Mouse (Mus musculus) heart, adult 2 months (tissue): ENCODE data around the gene Hras. TPM values are rescaled to one million over a fixed set of nuclear protein-coding genes. Genes with fewer than 3 reads are reported as not detected.
A peak's percentile ranks its signal among the peaks of the same experiment; 100 is the strongest.

ENCODE experiments used
- DNase-seq, 2 experiments: peaks; one replicate each; pipeline ENCODE4 v3.0.0; 2021
- H3K27ac ChIP-seq: fragments of 200-600 bp; 2 replicates; pipeline ENCODE4 v1.8.1; 2022
- H3K27me3 ChIP-seq: fragments of 200-500 bp; 2 replicates; pipeline ENCODE4 v1.6.1; 2012; ENCODE audit warnings: mild to moderate bottlenecking, low read length, inconsistent platforms, mixed read lengths; ENCODE audit not compliant: control insufficient read depth, insufficient read depth
- H3K36me3 ChIP-seq: fragments of 200-500 bp; 2 replicates; pipeline ENCODE4 v1.6.1; 2012; ENCODE audit warnings: low read length, inconsistent platforms; ENCODE audit not compliant: control insufficient read depth, insufficient read depth
- H3K4me1 ChIP-seq: fragments of 200-500 bp; 2 replicates; pipeline ENCODE4 v1.6.1; 2011; ENCODE audit warnings: low read length; ENCODE audit not compliant: control insufficient read depth, insufficient read depth
- H3K4me3 ChIP-seq: fragments of 200-600 bp; 2 replicates; pipeline ENCODE4 v1.8.1; 2022
- H3K79me2 ChIP-seq: fragments of 200-500 bp; replicated peaks from 2 replicates; pipeline ENCODE4 v1.6.1; 2012; ENCODE audit warnings: mild to moderate bottlenecking, inconsistent platforms, low read length, moderate library complexity, mixed read lengths; ENCODE audit not compliant: control insufficient read depth, insufficient read depth
- H3K9ac ChIP-seq: fragments of 200-500 bp; 2 replicates; pipeline ENCODE4 v1.6.1; 2012; ENCODE audit warnings: low read depth, mild to moderate bottlenecking, control low read depth, inconsistent platforms, low read length, mixed read lengths
- CTCF ChIP-seq: fragments of 200-600 bp; IDR thresholded peaks from 2 replicates; pipeline ENCODE4 v1.8.1; 2022; ENCODE audit warnings: antibody characterized with exemption, mild to moderate bottlenecking, moderate library complexity
- EP300 ChIP-seq: fragments of 200-500 bp; IDR thresholded peaks from 2 replicates; pipeline ENCODE4 v1.6.1; 2011; ENCODE audit warnings: low read depth, low read length, control low read depth; ENCODE audit not compliant: insufficient read depth
- POLR2A ChIP-seq: fragments of 200-500 bp; IDR thresholded peaks from 2 replicates; pipeline ENCODE4 v1.6.1; 2011; ENCODE audit warnings: mild to moderate bottlenecking, low read depth, low read length, control low read depth; ENCODE audit not compliant: insufficient read depth
- WGBS: fragments of 180-500 bp; shearing (Covaris S2); methylation state at CpG from one replicate; pipeline ENCODE4 v1.1.7; 2018; 5-methylcytosine and 5-hydroxymethylcytosine counted together
- intact Hi-C: fragments of 180-260 bp; cut with DNase I; formaldehyde crosslinking; loops from one replicate; pipeline ENCODE4 v1.15.1; 2025
- polyA plus RNA-seq: library from polyadenylated mRNA; depleted of rRNA; stranded (reverse); fragments of >200 nt; gene quantifications from 2 replicates; pipeline ENCODE4 v1.2.3, GENCODE M21; 2012
- total RNA-seq, 2 experiments: library from RNA; stranded (reverse); gene quantifications; 2 replicates each; pipeline ENCODE4 v1.2.3; 2021

Gene Hras
- total and polyA plus RNA-seq, 3 experiments, result 63.7 to 105 (median 90.8) TPM

DNA sequence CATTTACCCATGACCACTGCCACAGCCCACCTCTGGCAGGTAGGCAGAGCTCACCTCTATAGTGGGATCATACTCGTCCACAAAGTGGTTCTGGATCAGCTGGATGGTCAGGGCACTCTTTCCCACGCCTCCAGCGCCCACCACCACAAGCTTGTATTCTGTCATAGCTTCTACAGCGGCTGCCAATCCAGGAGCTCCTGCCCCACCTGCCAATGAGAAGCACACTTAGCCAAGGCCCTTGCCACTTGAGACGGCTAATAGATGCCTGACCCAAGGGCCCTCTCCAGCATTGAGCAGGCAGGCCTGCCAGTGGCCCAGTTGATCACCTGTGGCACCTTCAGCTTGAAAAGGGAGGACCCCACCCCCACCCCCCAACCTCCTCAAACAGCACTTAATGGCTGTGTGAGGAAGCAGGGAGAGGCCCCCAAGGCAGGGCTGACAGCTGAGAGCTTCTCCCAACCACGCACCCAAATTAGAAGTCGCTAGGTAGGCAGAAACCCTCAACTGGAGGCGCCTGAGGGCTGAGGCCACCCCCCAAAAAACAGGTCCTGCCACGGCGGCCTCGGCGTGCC is 943 bp downstream of the Hras start:
- DNase-seq, result no peak
- Histone ChIP-seq H3K27me3 (no peaks in the 10 kb centered on the region), H3K4me3 (peak overlapping the region; percentile 95), H3K36me3 (no peaks in the 10 kb centered on the region), H3K4me1 (peaks cover 11% of the 10 kb centered on the region), H3K79me2 (peaks cover 1% of the 10 kb centered on the region; the same call in 1 of the 2 replicates), H3K9ac (peak overlapping the region; percentile 94), H3K27ac (peak overlapping the region; percentile 92)
- WGBS, result 34% methylated on average over 12 of the region's 12 CpGs
- intact Hi-C loops, result loop anchor here (5.0 kb wide), 1 partner anchor 251 kb away; the partner anchor contains the start of gene Pgghg
- TF ChIP-seq EP300 (no peak), CTCF (no peak)

- no peak for TF ChIP-seq CTCF
- H3K4me1 ChIP-seq, result peaks cover 11% of the 10 kb centered on the region
- H3K9ac ChIP-seq, result no peak overlapping the region
- peaks cover 1% of the 10 kb centered on the region; the same call in 1 of the 2 replicates for H3K79me2 ChIP-seq
- H3K36me3 ChIP-seq, result no peaks in the 10 kb centered on the region
- H3K27me3 ChIP-seq, result no peaks in the 10 kb centered on the region
- intact Hi-C loops, result loop anchor here (5.0 kb wide), 1 partner anchor 250 kb away; the partner anchor contains the start of gene Pgghg
- whole genome bisulfite sequencing, result 88% methylated on average over 24 of the region's 24 CpGs
- no peak overlapping the region for H3K4me3 ChIP-seq
- no peak for DNase-seq
- no peak overlapping the region; the same call in 1 of the 2 replicates for H3K27ac ChIP-seq
Measured at GRCm38 (mm10) chr7:141191796-141192685, 1.8 kb downstream of the Hras start.

DNA sequence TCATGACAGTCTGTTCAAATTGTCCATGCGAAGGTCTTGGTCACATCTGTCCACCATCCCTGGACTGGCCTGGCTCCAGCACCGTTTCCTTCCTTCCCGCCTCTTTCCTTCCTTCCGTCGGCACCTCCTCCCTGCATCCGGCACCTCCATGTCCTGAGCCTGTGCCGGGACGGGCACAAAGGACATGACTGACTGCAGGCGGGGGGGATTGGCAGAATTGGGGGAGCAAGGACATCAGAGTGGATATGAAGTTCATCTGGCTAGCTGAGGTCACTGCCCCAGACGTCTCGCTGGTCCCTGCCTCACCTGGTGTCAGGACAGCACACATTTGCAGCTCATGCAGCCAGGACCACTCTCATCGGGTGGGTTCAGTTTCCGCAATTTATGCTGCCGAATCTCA is 2.8 kb downstream of the Hras start:
- TF ChIP-seq EP300 (0 out of 2 replicates have a peak, but pooled peaks have one; percentile 37), POLR2A (0 out of 2 replicates have a peak, but pooled peaks have one; percentile 17), CTCF (no peak)
- Histone ChIP-seq H3K27ac (peak overlapping the region; percentile 41), H3K79me2 (peaks cover 1% of the 10 kb centered on the region; the same call in 1 of the 2 replicates), H3K4me1 (peaks cover 11% of the 10 kb centered on the region), H3K36me3 (no peaks in the 10 kb centered on the region), H3K27me3 (no peaks in the 10 kb centered on the region), H3K9ac (no peak overlapping the region), H3K4me3 (no peak overlapping the region)
- 57% methylated on average over 14 of the region's 14 CpGs for whole genome bisulfite sequencing
- DNase-seq, result peak; percentile 37 to 55
- intact Hi-C loops, result loop anchor here (5.0 kb wide), 1 partner anchor 249 kb away; the partner anchor contains the start of gene Pgghg

- Histone ChIP-seq H3K9ac (no peak overlapping the region), H3K79me2 (peaks cover 1% of the 10 kb centered on the region; the same call in 1 of the 2 replicates), H3K4me3 (no peak overlapping the region), H3K27ac (no peak overlapping the region), H3K36me3 (no peaks in the 10 kb centered on the region), H3K4me1 (peaks cover 11% of the 10 kb centered on the region), H3K27me3 (no peaks in the 10 kb centered on the region)
- no peak for DNase-seq
- TF ChIP-seq CTCF (no peak), POLR2A (no peak), EP300 (no peak)
- intact Hi-C loops, result loop anchor here (5.0 kb wide), 1 partner anchor 248 kb away; the partner anchor contains the start of gene Pgghg
- WGBS, result 77% methylated on average over 3 of the region's 3 CpGs
Measured at GRCm38 (mm10) chr7:141190220-141190619, 3.6 kb downstream of the Hras start.

GRCm38 (mm10) chr7:141188733-141189132 is 5.1 kb downstream of the Hras start:
- TF ChIP-seq CTCF (no peak), POLR2A (no peak), EP300 (no peak)
- no peaks in the 10 kb centered on the region for H3K36me3 ChIP-seq
- no peak for DNase-seq
- H3K9ac ChIP-seq, result no peak overlapping the region
- no peak overlapping the region for H3K4me3 ChIP-seq
- WGBS, result 96% methylated on average over 3 of the region's 3 CpGs
- peaks cover 1% of the 10 kb centered on the region; the same call in 1 of the 2 replicates for H3K79me2 ChIP-seq
- intact Hi-C loops, result no loop called here
- H3K4me1 ChIP-seq, result peaks cover 9% of the 10 kb centered on the region
- no peak overlapping the region for H3K27ac ChIP-seq
- no peaks in the 10 kb centered on the region for H3K27me3 ChIP-seq
